Mouse (Mus musculus): ENCODE data around the gene Atp2b2.

- TF ChIP-seq CTCF (IDR thresholded peaks at IDR 0.05; ENCODE audit: low read depth, low read length) (peak; percentile 68), POLR2A (IDR thresholded peaks at IDR 0.05; ENCODE audit: extremely low read depth, insufficient read depth, low read length) (no peak)
These were observed 134.3 kb downstream of the Atp2b2 start for GRCm38 (mm10) chr6:113908066-113908465.
